Mouse (Mus musculus) heart, embryonic 11.5 days (tissue): ENCODE measurements around the gene Ndufv1. TPM values are rescaled to one million over a fixed set of nuclear protein-coding genes. Genes with fewer than 3 reads are reported as not detected.

ENCODE experiments used
- ATAC-seq: fragments of 200-750 bp; cut with Nextera tagmentation; replicated peaks from 2 replicates; pipeline ENCODE4 v1.8.0; 2017; ENCODE audit warnings: moderate library complexity; ENCODE audit not compliant: insufficient number of reproducible peaks, low FRiP score, low TSS enrichment
- H3K27ac ChIP-seq: fragments of 300-500 bp; sonication (generic); 2 replicates; pipeline ENCODE4 v1.5.1; 2014; ENCODE audit warnings: mild to moderate bottlenecking, low read depth, low read length
- H3K27me3 ChIP-seq: fragments of 300-500 bp; sonication (generic); 2 replicates; pipeline ENCODE4 v1.6.1; 2014; ENCODE audit warnings: mild to moderate bottlenecking, low read length, mixed read lengths; ENCODE audit not compliant: control insufficient read depth, insufficient read depth
- H3K36me3 ChIP-seq: fragments of 300-500 bp; sonication (generic); 2 replicates; pipeline ENCODE4 v1.6.1; 2014; ENCODE audit warnings: mild to moderate bottlenecking, low read length, moderate library complexity, mixed read lengths; ENCODE audit not compliant: control insufficient read depth, insufficient read depth
- H3K4me1 ChIP-seq: fragments of 300-500 bp; sonication (generic); 2 replicates; pipeline ENCODE4 v1.6.1; 2014; ENCODE audit warnings: low read length; ENCODE audit not compliant: control insufficient read depth, insufficient read depth
- H3K4me2 ChIP-seq: fragments of 300-500 bp; sonication (generic); 2 replicates; pipeline ENCODE4 v1.6.1; 2014; ENCODE audit warnings: mild to moderate bottlenecking, moderate library complexity
- H3K4me3 ChIP-seq: fragments of 300-500 bp; sonication (generic); 2 replicates; pipeline ENCODE4 v1.5.1; 2014; ENCODE audit warnings: low read depth, low read length
- H3K9ac ChIP-seq: fragments of 300-500 bp; sonication (generic); 2 replicates; pipeline ENCODE4 v1.6.1; 2014; ENCODE audit warnings: mild to moderate bottlenecking, low read depth, low read length, moderate library complexity
- H3K9me3 ChIP-seq: fragments of 300-500 bp; sonication (generic); replicated peaks from 2 replicates; pipeline ENCODE4 v1.6.1; 2016; ENCODE audit warnings: low read length; ENCODE audit not compliant: control insufficient read depth
- WGBS: fragments of 180-500 bp; shearing (Covaris S2); extraction: QIAGEN DNeasy Blood & Tissue Kit; methylation state at CpG from one replicate; pipeline ENCODE4 v1.1.7; 2014; ENCODE audit not compliant: insufficient replicate concordance; 5-methylcytosine and 5-hydroxymethylcytosine counted together
- polyA plus RNA-seq: library from polyadenylated mRNA; unstranded; fragments of >200 nt; fragmentation: Nextera tagmentation; extraction: Ambion mirVana; gene quantifications from 2 replicates; pipeline ENCODE4 v1.2.1, GENCODE M21; 2014

Ndufv1 gene
- polyA plus RNA-seq, 1 experiment from 2014 or later = 369 TPM

DNA sequence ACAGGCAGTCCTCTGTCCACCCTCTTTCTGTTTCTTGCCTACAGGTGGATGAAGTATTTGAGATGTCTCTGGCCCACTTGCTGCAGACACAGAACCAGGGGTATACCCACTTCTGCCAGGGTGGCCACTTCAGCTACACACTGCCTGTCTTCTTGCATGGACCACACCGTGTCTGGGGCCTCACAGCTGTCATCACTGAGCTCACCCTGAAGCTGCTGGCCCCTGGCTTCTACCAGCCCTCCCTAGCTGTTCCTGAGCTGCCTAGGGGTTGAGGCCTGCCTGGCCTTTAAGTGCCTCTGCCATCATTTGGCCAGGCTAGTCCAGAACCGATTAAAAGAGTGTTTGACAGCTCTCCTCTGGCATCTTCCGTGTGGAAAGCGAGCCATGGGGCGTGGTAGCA lies 10.9 kb downstream of the Ndufv1 start:
- peaks cover 12% of the 10 kb centered on the region for H3K36me3 ChIP-seq
- peaks cover 42% of the 10 kb centered on the region for H3K4me1 ChIP-seq
- peak overlapping the region; percentile 88; the same call in 1 of the 2 replicates for H3K27ac ChIP-seq
- H3K27me3 ChIP-seq = no peaks in the 10 kb centered on the region
- peak overlapping the region; percentile 52; the same call in 1 of the 2 replicates for H3K9ac ChIP-seq
- WGBS = 69% methylated on average over 5 of the region's 5 CpGs
- no peak overlapping the region for H3K4me3 ChIP-seq
- no peaks in the 10 kb centered on the region for H3K9me3 ChIP-seq
- no peak overlapping the region; the same call in 1 of the 2 replicates for H3K4me2 ChIP-seq
- ATAC-seq = no peak

DNA sequence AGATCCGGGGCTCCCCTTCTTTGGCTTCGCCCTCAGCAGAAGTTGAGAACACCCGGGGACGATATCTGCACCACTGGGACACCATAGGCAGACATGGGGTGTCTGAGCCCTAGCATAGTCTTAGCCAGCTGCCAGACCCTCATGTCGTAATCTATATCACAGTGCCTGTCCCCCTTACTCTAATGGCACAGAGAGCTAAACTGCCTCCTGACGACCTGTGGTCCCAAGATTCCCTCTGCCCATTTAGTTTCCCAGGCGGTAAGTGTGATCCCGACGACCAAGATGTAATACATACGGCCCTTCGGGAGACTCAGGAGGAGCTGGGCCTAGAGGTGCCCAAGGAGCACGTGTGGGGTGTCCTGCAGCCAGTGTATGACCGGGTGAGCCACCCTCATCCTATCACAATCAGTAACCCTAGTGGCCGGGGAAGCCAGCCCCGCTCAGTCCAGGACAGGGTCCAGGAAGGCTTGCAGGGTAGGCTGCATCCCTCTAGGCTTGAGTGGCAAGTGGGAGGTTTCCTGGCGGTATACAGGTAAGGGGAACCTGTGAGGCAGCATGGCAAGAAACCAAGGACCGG lies 11.6 kb downstream of the Ndufv1 start:
- peaks cover 5% of the 10 kb centered on the region for H3K36me3 ChIP-seq
- H3K9me3 ChIP-seq = no peaks in the 10 kb centered on the region
- peak overlapping the region; percentile 99 for H3K27ac ChIP-seq
- H3K4me1 ChIP-seq = peaks cover 41% of the 10 kb centered on the region
- 17% methylated on average over 17 of the region's 17 CpGs for WGBS
- no peaks in the 10 kb centered on the region for H3K27me3 ChIP-seq
- peak overlapping the region; percentile 89 for H3K4me2 ChIP-seq
- peak overlapping the region; percentile 71 for H3K4me3 ChIP-seq
- H3K9ac ChIP-seq = peak overlapping the region; percentile 89
- no peak for ATAC-seq

DNA sequence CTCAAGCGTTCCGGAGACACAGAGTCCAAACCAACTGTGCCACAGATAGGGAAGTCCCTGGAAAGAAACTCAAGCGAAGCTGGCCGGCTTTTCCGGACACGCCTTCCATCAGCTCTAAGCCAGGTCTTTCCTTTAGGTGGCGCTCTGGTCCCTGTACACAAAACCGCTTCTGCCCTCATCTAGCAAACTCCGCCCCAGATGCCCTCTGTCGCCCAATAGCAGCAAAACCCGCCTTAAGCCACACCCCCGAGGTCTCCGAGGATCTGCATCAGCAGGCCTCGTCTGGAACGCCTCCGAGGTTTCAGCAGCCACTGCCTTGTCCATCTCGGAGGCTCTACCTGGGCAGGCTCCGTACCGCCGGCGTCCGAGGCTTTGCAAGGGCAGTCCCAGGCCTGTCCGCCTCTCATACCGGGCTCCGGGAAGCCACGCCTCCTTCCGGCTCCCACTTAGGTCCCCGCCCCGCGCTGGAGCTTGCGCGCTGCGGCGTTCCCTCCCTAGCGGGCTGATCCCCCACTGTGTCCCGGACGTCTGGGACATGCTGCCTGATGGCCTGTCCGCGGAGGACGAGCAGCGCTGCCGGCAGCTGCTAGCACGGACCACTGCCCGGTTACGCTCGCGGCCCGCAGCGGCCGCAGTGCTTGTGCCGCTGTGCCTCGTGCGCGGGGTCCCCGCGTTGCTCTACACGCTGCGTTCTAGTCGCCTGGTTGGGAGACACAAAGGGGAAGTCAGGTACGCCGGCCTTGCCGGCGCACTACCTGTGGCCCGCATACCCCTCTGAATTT lies 12.3 kb downstream of the Ndufv1 start, which contains the start of the genes Nudt8 and Gm49405:
TSS of gene Nudt8 (plus strand) at position 462 of the 782 bp plus-strand sequence.
TSS of gene Gm49405 (plus strand) at position 508 of the 782 bp plus-strand sequence.
- Histone ChIP-seq H3K9me3 (no peaks in the 10 kb centered on the region), H3K4me1 (peaks cover 39% of the 10 kb centered on the region), H3K4me3 (peak within 1 kb of the TSS; percentile 71), H3K27me3 (no peaks in the 10 kb centered on the region), H3K27ac (peak within 1 kb of the TSS; percentile 99), H3K4me2 (peak within 1 kb of the TSS; percentile 89), H3K9ac (peak within 1 kb of the TSS; percentile 89), H3K36me3 (0 out of 2 replicates have a peak, but pooled peaks cover 2% of the 10 kb centered on the region)
- peak; percentile 85 for ATAC-seq
- under 1% methylated on average over 64 of the region's 64 CpGs for WGBS

DNA sequence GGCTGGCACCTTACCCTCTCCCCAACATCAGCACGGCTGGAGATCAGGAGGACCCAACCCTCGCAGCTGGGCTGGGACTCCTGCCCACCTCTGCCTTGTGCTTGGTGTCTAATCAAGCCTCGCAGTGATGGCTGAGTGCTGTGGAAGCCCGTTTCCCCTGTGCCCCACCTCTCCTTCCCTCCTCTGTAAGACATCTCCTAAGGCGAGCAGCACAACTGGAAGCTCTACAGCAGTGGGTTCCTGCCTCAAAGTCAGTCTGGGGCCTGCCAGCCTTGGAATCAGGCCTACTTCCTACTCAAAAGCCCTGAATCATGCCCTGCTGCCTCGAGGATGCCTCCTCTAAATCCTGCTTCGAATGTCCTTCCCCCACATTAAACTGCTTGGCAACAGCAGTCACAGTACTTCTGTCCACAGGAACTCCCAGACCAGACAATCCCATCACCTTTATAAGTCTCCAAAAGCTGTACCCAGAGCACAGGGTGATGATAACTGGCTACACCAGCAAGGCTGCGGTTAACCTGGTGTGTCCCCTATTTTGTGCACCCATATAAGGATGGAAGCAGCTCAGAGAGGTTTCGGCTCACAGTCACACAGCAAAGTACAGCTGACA lies 13.4 kb downstream of the Ndufv1 start:
- Histone ChIP-seq H3K9me3 (no peaks in the 10 kb centered on the region), H3K36me3 (no peaks in the 10 kb centered on the region), H3K4me3 (peak overlapping the region; percentile 71), H3K9ac (no peak overlapping the region), H3K4me1 (peaks cover 28% of the 10 kb centered on the region), H3K27ac (no peak overlapping the region; the same call in 1 of the 2 replicates), H3K4me2 (peak overlapping the region; percentile 89), H3K27me3 (no peaks in the 10 kb centered on the region)
- no peak for ATAC-seq
- WGBS = 79% methylated on average over 9 of the region's 9 CpGs

- Histone ChIP-seq H3K36me3 (no peaks in the 10 kb centered on the region), H3K27ac (no peak overlapping the region), H3K4me2 (no peak overlapping the region), H3K9ac (no peak overlapping the region), H3K9me3 (no peaks in the 10 kb centered on the region), H3K4me1 (peaks cover 21% of the 10 kb centered on the region), H3K4me3 (no peak overlapping the region), H3K27me3 (no peaks in the 10 kb centered on the region)
- ATAC-seq = no peak
- 70% methylated on average over 8 of the region's 8 CpGs for WGBS
Observed at GRCm38 (mm10) chr19:3998335-3998734, 14.3 kb downstream of the Ndufv1 start.

- ATAC-seq = no peak
- 49% methylated on average over 8 of the region's 8 CpGs for WGBS
- H3K4me3 ChIP-seq = no peak overlapping the region
- no peaks in the 10 kb centered on the region for H3K9me3 ChIP-seq
- H3K27me3 ChIP-seq = no peaks in the 10 kb centered on the region
- H3K27ac ChIP-seq = no peak overlapping the region
- no peaks in the 10 kb centered on the region for H3K36me3 ChIP-seq
- no peak overlapping the region for H3K4me2 ChIP-seq
- no peak overlapping the region for H3K9ac ChIP-seq
- peaks cover 17% of the 10 kb centered on the region for H3K4me1 ChIP-seq
Observed at GRCm38 (mm10) chr19:3997231-3997630, 15.4 kb downstream of the Ndufv1 start.

DNA sequence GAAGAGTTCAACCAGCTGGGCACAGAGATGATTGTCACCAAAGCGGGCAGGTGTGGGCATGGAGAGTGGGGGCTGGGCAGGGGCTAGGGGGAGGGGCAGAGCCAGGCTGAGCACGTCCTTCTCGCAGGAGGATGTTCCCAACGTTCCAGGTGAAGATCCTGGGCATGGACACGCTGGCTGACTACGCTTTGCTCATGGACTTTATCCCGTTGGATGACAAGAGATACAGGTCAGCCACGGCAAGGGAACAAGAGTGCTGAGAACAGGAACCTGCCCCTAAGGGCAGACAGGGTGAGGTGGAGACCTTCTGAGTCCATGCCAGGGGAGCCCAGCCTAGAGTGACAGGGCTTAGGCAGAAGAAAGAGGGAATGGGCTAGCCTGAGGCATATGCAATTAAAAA lies 15.9 kb downstream of the Ndufv1 start:
- Histone ChIP-seq H3K4me3 (no peak overlapping the region), H3K27ac (no peak overlapping the region), H3K9me3 (no peaks in the 10 kb centered on the region), H3K4me2 (no peak overlapping the region), H3K4me1 (peaks cover 12% of the 10 kb centered on the region), H3K27me3 (no peaks in the 10 kb centered on the region; the same call in 1 of the 2 replicates), H3K36me3 (no peaks in the 10 kb centered on the region), H3K9ac (no peak overlapping the region)
- 77% methylated on average over 8 of the region's 8 CpGs for WGBS
- ATAC-seq = no peak

- H3K9ac ChIP-seq = no peak overlapping the region
- no peak overlapping the region for H3K27ac ChIP-seq
- ATAC-seq = no peak
- no peaks in the 10 kb centered on the region for H3K9me3 ChIP-seq
- H3K27me3 ChIP-seq = no peaks in the 10 kb centered on the region; the same call in 1 of the 2 replicates
- peaks cover 5% of the 10 kb centered on the region for H3K4me1 ChIP-seq
- no peaks in the 10 kb centered on the region for H3K36me3 ChIP-seq
- WGBS = 66% methylated on average over 7 of the region's 7 CpGs
- H3K4me3 ChIP-seq = no peak overlapping the region
- H3K4me2 ChIP-seq = no peak overlapping the region
Observed at GRCm38 (mm10) chr19:3996106-3996505, 16.5 kb downstream of the Ndufv1 start.
